Mouse (Mus musculus) A20 (cell line): Measurements from ENCODE around the gene Morn3.

Source experiments
- DNase-seq: peaks from one replicate; pipeline ENCODE4 v3.0.0-alpha.2; 2011; ENCODE audit warnings: low read depth, low spot score

The Morn3 gene

GRCm38 (mm10) chr5:123060706-123061401, 14.0 kb upstream of the Morn3 start:
- peak; percentile 39 for DNase-seq

GRCm38 (mm10) chr5:123059757-123060520, 13.1 kb upstream of the Morn3 start:
- DNase-seq: peak; percentile 81

GRCm38 (mm10) chr5:123058251-123059102, 11.7 kb upstream of the Morn3 start:
- DNase-seq: peak; percentile 58

- peak; percentile 100 for DNase-seq
Observed at GRCm38 (mm10) chr5:123057366-123058250, 10.8 kb upstream of the Morn3 start.

GRCm38 (mm10) chr5:123051736-123052135, 4.9 kb upstream of the Morn3 start:
- peak; percentile 20 for DNase-seq

- no peak for DNase-seq
Observed at GRCm38 (mm10) chr5:123050918-123051317, 4.1 kb upstream of the Morn3 start.

- DNase-seq: peak; percentile 73
Observed at GRCm38 (mm10) chr5:123049271-123049670, 2.5 kb upstream of the Morn3 start.

- DNase-seq: peak; percentile 69
Observed at GRCm38 (mm10) chr5:123045561-123046295, 1.1 kb downstream of the Morn3 start.

GRCm38 (mm10) chr5:123043856-123044255, 3.0 kb downstream of the Morn3 start:
- peak; percentile 63 for DNase-seq

GRCm38 (mm10) chr5:123040796-123041195, 6.0 kb downstream of the Morn3 start:
- DNase-seq: no peak

GRCm38 (mm10) chr5:123039120-123039752, 7.6 kb downstream of the Morn3 start:
- DNase-seq: peak; percentile 56

GRCm38 (mm10) chr5:123038115-123038514, 8.7 kb downstream of the Morn3 start:
- no peak for DNase-seq

- DNase-seq: no peak
Observed at GRCm38 (mm10) chr5:123035564-123035963, 11.3 kb downstream of the Morn3 start.

GRCm38 (mm10) chr5:123035089-123035488, 11.7 kb downstream of the Morn3 start:
- no peak for DNase-seq

- DNase-seq: no peak
Observed at GRCm38 (mm10) chr5:123033646-123034160, 13.1 kb downstream of the Morn3 start.

- DNase-seq: no peak
Observed at GRCm38 (mm10) chr5:123031312-123031711, 15.5 kb downstream of the Morn3 start.

GRCm38 (mm10) chr5:123029729-123030128, 17.1 kb downstream of the Morn3 start:
- DNase-seq: no peak

GRCm38 (mm10) chr5:123027436-123027835, 19.4 kb downstream of the Morn3 start:
- no peak for DNase-seq

- DNase-seq: no peak
Observed at GRCm38 (mm10) chr5:123026414-123026813, 20.4 kb downstream of the Morn3 start.
